Comparison of ENCODE assay signal across 8 mouse cellular contexts in the genomic region with DNA sequence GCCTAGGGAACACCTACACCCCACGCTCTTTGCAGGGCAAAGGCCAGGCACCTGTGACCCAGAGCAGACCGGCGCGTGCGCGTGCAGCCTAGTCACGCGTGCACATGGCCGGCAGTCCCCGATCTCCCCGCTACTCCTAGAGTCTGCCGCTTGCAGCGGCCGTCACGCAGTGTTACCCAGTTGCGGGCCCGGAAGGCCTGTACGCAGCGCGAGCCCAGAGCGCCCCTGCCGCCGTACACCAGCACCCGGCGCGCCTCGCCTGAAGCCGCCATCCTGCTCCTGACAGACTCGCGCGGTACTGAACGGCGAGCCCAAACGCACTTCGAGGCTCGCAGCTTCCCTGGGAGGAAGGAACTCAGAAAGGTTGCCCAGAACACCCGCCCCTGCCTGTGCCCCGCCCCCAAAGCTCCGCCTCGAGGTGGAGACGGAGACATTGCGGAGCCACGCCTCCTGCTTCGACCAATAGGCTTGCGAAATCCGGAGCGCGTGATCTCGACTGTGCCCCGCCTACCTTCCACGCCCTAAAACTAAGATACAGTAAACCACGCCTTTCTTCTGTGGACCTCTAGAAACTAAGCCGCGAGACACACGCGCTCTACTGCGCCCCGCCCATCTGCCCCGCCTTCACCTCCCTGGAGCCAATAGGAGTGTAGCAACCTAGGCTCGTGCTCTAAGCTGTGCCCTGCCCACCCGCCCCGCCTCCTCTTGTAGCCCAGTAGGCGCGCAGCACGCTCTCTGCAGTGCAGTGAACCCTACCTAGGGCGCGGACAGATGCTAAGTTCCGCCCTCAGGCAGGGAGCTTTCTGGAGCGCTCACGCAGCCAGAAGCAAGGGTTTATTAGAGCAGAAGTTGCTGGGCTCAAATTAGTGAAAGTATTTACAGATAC. TPM values are rescaled to one million over a fixed set of nuclear protein-coding genes. Genes with fewer than 3 reads are reported as not detected.
DNase-seq lines count a peak whose midpoint lies in the region; ATAC-seq and TF ChIP-seq lines count a peak whose summit lies in the region.

A gene (minus strand): TSS at position 406 of the 886 bp plus-strand sequence.

- no peaks in the 10 kb centered on the region for H3K9me3 ChIP-seq in G1E (replicated peaks)
- H3K9me3 ChIP-seq in forebrain, embryonic 16.5 days (ENCODE audit: control insufficient read depth, low read length), result no peaks in the 10 kb centered on the region
- no peaks in the 10 kb centered on the region for H3K9me3 ChIP-seq in lung, embryonic 14.5 days (ENCODE audit: low read depth, low read length)

- DNase-seq in G1E (ENCODE audit: low spot score), result peak; percentile 92
- peak; percentile 90 to 96 for DNase-seq in cerebellum, adult 18-20 months
- peak; percentile 90 to 92 for DNase-seq in heart, postnatal 36 days
- peak; percentile 90 to 96 for DNase-seq in layer of hippocampus, adult 2 months (ENCODE audit: low spot score in 2 of 2)
- peak; percentile 100 for DNase-seq in lung, embryonic 14.5 days
- peak; percentile 94 for DNase-seq in thymus, adult 2 months

- H3K9ac ChIP-seq in forebrain, embryonic 16.5 days (replicated peaks; ENCODE audit: low read depth, low read length), result peak within 1 kb of the TSS; percentile 73
- H3K9ac ChIP-seq in lung, embryonic 14.5 days, result peak within 1 kb of the TSS; percentile 69

- H3K27me3 ChIP-seq in G1E (ENCODE audit: insufficient read depth, low read length), result peaks cover 7% of the 10 kb centered on the region
- no peaks in the 10 kb centered on the region for H3K27me3 ChIP-seq in forebrain, embryonic 16.5 days (replicated peaks; ENCODE audit: control insufficient read depth, insufficient read depth, low read length)
- H3K27me3 ChIP-seq in lung, embryonic 14.5 days (ENCODE audit: insufficient read depth, low read length), result no peaks in the 10 kb centered on the region
- H3K27me3 ChIP-seq in thymus, adult 2 months (ENCODE audit: control insufficient read depth, insufficient read depth, low read length), result no peaks in the 10 kb centered on the region

- WGBS in forebrain, embryonic 16.5 days, result under 1% methylated on average over 70 of the region's 70 CpGs
- under 1% methylated on average over 65 of the region's 70 CpGs for WGBS in lung, embryonic 14.5 days
- WGBS in olfactory bulb, adult 2 months, result under 1% methylated on average over 70 of the region's 70 CpGs
- under 1% methylated on average over 70 of the region's 70 CpGs for WGBS in thymus, adult 2 months

- intact Hi-C loops in heart, postnatal 36 days (cut with DNase I), result loop anchor here (2.0 to 5.0 kb wide), 4 partner anchors 43 to 1668 kb away; a partner anchor contains a TSS

- peaks cover 28% of the 10 kb centered on the region for H3K4me1 ChIP-seq in G1E (ENCODE audit: insufficient read depth, low read depth, low read length)
- H3K4me1 ChIP-seq in forebrain, embryonic 16.5 days (replicated peaks; ENCODE audit: control insufficient read depth, insufficient read depth, low read length), result peaks cover 15% of the 10 kb centered on the region
- peaks cover 5% of the 10 kb centered on the region; the same call in 1 of the 2 replicates for H3K4me1 ChIP-seq in lung, embryonic 14.5 days (ENCODE audit: insufficient read depth)
- peaks cover 12% of the 10 kb centered on the region; the same call in 1 of the 2 replicates for H3K4me1 ChIP-seq in olfactory bulb, adult 2 months (ENCODE audit: control insufficient read depth, insufficient read depth, low read length)
- H3K4me1 ChIP-seq in thymus, adult 2 months (replicated peaks; ENCODE audit: control insufficient read depth, insufficient read depth, low read length), result peaks cover 9% of the 10 kb centered on the region

- no peak for TF ChIP-seq CTCF in G1E (IDR thresholded peaks at IDR 0.05; ENCODE audit: low read depth, low read length)
- peak; percentile 36; the same call in 1 of the 2 replicates for TF ChIP-seq CTCF in layer of hippocampus, adult 2 months (conservative IDR thresholded peaks at IDR 0.05)
- no peak for TF ChIP-seq CTCF in lung, embryonic 14.5 days (IDR thresholded peaks at IDR 0.05; ENCODE audit: low read depth)
- TF ChIP-seq CTCF in olfactory bulb, adult 2 months (IDR thresholded peaks at IDR 0.05; ENCODE audit: insufficient read depth, low read depth, low read length), result no peak
- peak; percentile 56; the same call in 1 of the 2 replicates for TF ChIP-seq CTCF in thymus, adult 2 months (IDR thresholded peaks at IDR 0.05; ENCODE audit: borderline replicate concordance, control insufficient read depth, extremely low read depth, insufficient read depth, low read length, poor library complexity)

- ATAC-seq in G1E (ENCODE audit: extremely low read depth, insufficient number of reproducible peaks, low FRiP score, poor library complexity, severe bottlenecking), result peak; percentile 94
- ATAC-seq in forebrain, embryonic 16.5 days, result peak; percentile 99
- ATAC-seq in lung, embryonic 14.5 days (ENCODE audit: insufficient read depth), result peak; percentile 99

- peaks cover 29% of the 10 kb centered on the region for H3K36me3 ChIP-seq in G1E (replicated peaks)
- H3K36me3 ChIP-seq in forebrain, embryonic 16.5 days (ENCODE audit: control insufficient read depth, insufficient read depth), result no peaks in the 10 kb centered on the region
- no peaks in the 10 kb centered on the region for H3K36me3 ChIP-seq in lung, embryonic 14.5 days (ENCODE audit: insufficient read depth)
- H3K36me3 ChIP-seq in thymus, adult 2 months (ENCODE audit: control insufficient read depth, insufficient read depth, low read length), result no peaks in the 10 kb centered on the region

- peak within 1 kb of the TSS; percentile 56 for H3K27ac ChIP-seq in forebrain, embryonic 16.5 days (ENCODE audit: low read length)
- H3K27ac ChIP-seq in layer of hippocampus, adult 2 months, result peak within 1 kb of the TSS; percentile 79
- peak within 1 kb of the TSS; percentile 52; the same call in 1 of the 2 replicates for H3K27ac ChIP-seq in lung, embryonic 14.5 days (ENCODE audit: low read depth)
- H3K27ac ChIP-seq in olfactory bulb, adult 2 months (ENCODE audit: insufficient read depth, low read depth, low read length), result 0 out of 2 replicates have a peak within 1 kb of the TSS, but pooled peaks have one; percentile 10
- H3K27ac ChIP-seq in thymus, adult 2 months (ENCODE audit: control insufficient read depth, insufficient read depth, low read length), result no peak within 1 kb of the TSS

- TF ChIP-seq POLR2A in olfactory bulb, adult 2 months (IDR thresholded peaks at IDR 0.05; ENCODE audit: insufficient read depth, low read depth, low read length), result peak; percentile 26
- peak; percentile 61; the same call in 1 of the 2 replicates for TF ChIP-seq POLR2A in thymus, adult 2 months (IDR thresholded peaks at IDR 0.05; ENCODE audit: control insufficient read depth, extremely low read depth, insufficient read depth, low read length, poor library complexity)

- H3K4me2 ChIP-seq in forebrain, embryonic 16.5 days (ENCODE audit: low read length), result peak within 1 kb of the TSS; percentile 100
- H3K4me2 ChIP-seq in lung, embryonic 14.5 days, result peak within 1 kb of the TSS; percentile 93

- peak within 1 kb of the TSS; percentile 88 for H3K4me3 ChIP-seq in G1E (ENCODE audit: low read depth, low read length)
- peak within 1 kb of the TSS; percentile 80 for H3K4me3 ChIP-seq in forebrain, embryonic 16.5 days (replicated peaks; ENCODE audit: low read length)
- peak within 1 kb of the TSS; percentile 63 for H3K4me3 ChIP-seq in layer of hippocampus, adult 2 months
- H3K4me3 ChIP-seq in lung, embryonic 14.5 days (ENCODE audit: low read depth, low read length), result peak within 1 kb of the TSS; percentile 65
- H3K4me3 ChIP-seq in olfactory bulb, adult 2 months (ENCODE audit: insufficient read depth, low read depth, low read length), result peak within 1 kb of the TSS; percentile 66
- H3K4me3 ChIP-seq in thymus, adult 2 months (ENCODE audit: control insufficient read depth, insufficient read depth, low read length), result peak within 1 kb of the TSS; percentile 54

RNA-seq across cellular contexts. Expression of the gene that starts here (rescaled TPM):
- total RNA-seq in G1E (2014; fragmentation: Nextera tagmentation) (28.9 and 29.9 TPM in 2 replicates), G1E (2017) (28.0 and 32.3 TPM in 2 replicates)
- polyA plus RNA-seq in G1E (2012), result 65.5 and 87.7 TPM in 2 replicates
- 107 and 108 TPM in 2 replicates for polyA plus RNA-seq in forebrain, embryonic 16.5 days (2015; fragmentation: Nextera tagmentation; extraction: Ambion mirVana)
- 10 to 100 TPM; 80.7 to 82.9 TPM for total RNA-seq in heart, postnatal 36 days (2021)
- total RNA-seq in layer of hippocampus, adult 2 months (2021), result 100 to 1,000 TPM; 167 to 169 TPM
- polyA plus RNA-seq in lung, embryonic 14.5 days (2014; fragmentation: Nextera tagmentation; extraction: Ambion mirVana), result 117 and 122 TPM in 2 replicates
- polyA plus RNA-seq in olfactory bulb, adult 2 months (2012; ENCODE audit: insufficient read depth, insufficient read length, low replicate concordance, missing spikeins), result not detected in 2 replicates
- 52.3 and 54.3 TPM in 2 replicates for polyA plus RNA-seq in thymus, adult 2 months (2012; rRNA removed)

Comparison
In these comparisons a context has a peak if more than half of its experiments do, and no peak if none do; other contexts are left out.
1. CTCF ChIP-seq: peak in layer of hippocampus, adult 2 months (single experiment) and thymus, adult 2 months (single experiment); none in G1E (single experiment), lung, embryonic 14.5 days (single experiment) and olfactory bulb, adult 2 months (single experiment).
2. Peak in every context shown above with its lines, with median percentiles within 50 percentile points of each other: ATAC-seq, DNase-seq and H3K4me3 ChIP-seq.